Mouse (Mus musculus) heart, adult 2 months (tissue): ENCODE results near the gene Hmbs. TPM values are rescaled to one million over a fixed set of nuclear protein-coding genes. Genes with fewer than 3 reads are reported as not detected.

Experiments used
- DNase-seq, 2 experiments: peaks; one replicate each; pipeline ENCODE4 v3.0.0; 2021
- H3K27ac ChIP-seq: fragments of 200-600 bp; 2 replicates; pipeline ENCODE4 v1.8.1; 2022
- H3K27me3 ChIP-seq: fragments of 200-500 bp; 2 replicates; pipeline ENCODE4 v1.6.1; 2012; ENCODE audit warnings: mild to moderate bottlenecking, low read length, inconsistent platforms, mixed read lengths; ENCODE audit not compliant: control insufficient read depth, insufficient read depth
- H3K36me3 ChIP-seq: fragments of 200-500 bp; 2 replicates; pipeline ENCODE4 v1.6.1; 2012; ENCODE audit warnings: low read length, inconsistent platforms; ENCODE audit not compliant: control insufficient read depth, insufficient read depth
- H3K4me1 ChIP-seq: fragments of 200-500 bp; 2 replicates; pipeline ENCODE4 v1.6.1; 2011; ENCODE audit warnings: low read length; ENCODE audit not compliant: control insufficient read depth, insufficient read depth
- H3K4me3 ChIP-seq: fragments of 200-600 bp; 2 replicates; pipeline ENCODE4 v1.8.1; 2022
- H3K79me2 ChIP-seq: fragments of 200-500 bp; replicated peaks from 2 replicates; pipeline ENCODE4 v1.6.1; 2012; ENCODE audit warnings: mild to moderate bottlenecking, inconsistent platforms, low read length, moderate library complexity, mixed read lengths; ENCODE audit not compliant: control insufficient read depth, insufficient read depth
- H3K9ac ChIP-seq: fragments of 200-500 bp; 2 replicates; pipeline ENCODE4 v1.6.1; 2012; ENCODE audit warnings: low read depth, mild to moderate bottlenecking, control low read depth, inconsistent platforms, low read length, mixed read lengths
- CTCF ChIP-seq: fragments of 200-600 bp; IDR thresholded peaks from 2 replicates; pipeline ENCODE4 v1.8.1; 2022; ENCODE audit warnings: antibody characterized with exemption, mild to moderate bottlenecking, moderate library complexity
- EP300 ChIP-seq: fragments of 200-500 bp; IDR thresholded peaks from 2 replicates; pipeline ENCODE4 v1.6.1; 2011; ENCODE audit warnings: low read depth, low read length, control low read depth; ENCODE audit not compliant: insufficient read depth
- POLR2A ChIP-seq: fragments of 200-500 bp; IDR thresholded peaks from 2 replicates; pipeline ENCODE4 v1.6.1; 2011; ENCODE audit warnings: mild to moderate bottlenecking, low read depth, low read length, control low read depth; ENCODE audit not compliant: insufficient read depth
- WGBS: fragments of 180-500 bp; shearing (Covaris S2); methylation state at CpG from one replicate; pipeline ENCODE4 v1.1.7; 2018; 5-methylcytosine and 5-hydroxymethylcytosine counted together
- intact Hi-C: fragments of 180-260 bp; cut with DNase I; formaldehyde crosslinking; loops from one replicate; pipeline ENCODE4 v1.15.1; 2025
- long read RNA-seq: library from polyadenylated mRNA; stranded (forward); transcript quantifications from one replicate; pipeline ENCODE4 v2.0.0, GENCODE M21; 2021
- polyA plus RNA-seq: library from polyadenylated mRNA; depleted of rRNA; stranded (reverse); fragments of >200 nt; gene quantifications from 2 replicates; pipeline ENCODE4 v1.2.3, GENCODE M21; 2012; rRNA removed
- total RNA-seq, 2 experiments: library from RNA; stranded (reverse); gene quantifications; 2 replicates each; pipeline ENCODE4 v1.2.3; 2021

Hmbs gene
- total RNA-seq, result 10 to 100 TPM; 39.8 to 49.3 TPM
- 37.8 and 51.3 TPM in 2 replicates for polyA plus RNA-seq
- long read RNA-seq, transcript Hmbs-201 (14 exons, 1,605 nt), result major isoform, 53 of 59 reads
- long read RNA-seq, partial matches to known transcripts, result 1 of 59 reads
- long read RNA-seq, other reads (novel, unspliced or antisense), result 5 of 59 reads

- DNase-seq, result peak; percentile 96 to 97
- intact Hi-C loops, result loop anchor here (5.0 kb wide), 2 partner anchors 37 to 97 kb away; partner anchors contain the start of gene Hinfp
- whole genome bisulfite sequencing, result under 1% methylated on average over 39 of the region's 39 CpGs
- peak within 1 kb of the TSS; percentile 97 for H3K4me3 ChIP-seq
- H3K9ac ChIP-seq, result peak within 1 kb of the TSS; percentile 85
- TF ChIP-seq POLR2A, result peak; percentile 69
- TF ChIP-seq CTCF, result no peak
- 0 out of 2 replicates have a peak, but pooled peaks have one; percentile 61 for TF ChIP-seq EP300
- H3K79me2 ChIP-seq, result no peaks in the 10 kb centered on the region
- no peaks in the 10 kb centered on the region for H3K36me3 ChIP-seq
- H3K27me3 ChIP-seq, result no peaks in the 10 kb centered on the region
- peak within 1 kb of the TSS; percentile 100 for H3K27ac ChIP-seq
- peaks cover 3% of the 10 kb centered on the region for H3K4me1 ChIP-seq
Measured at GRCm38 (mm10) chr9:44343781-44344421, at the start of gene Hmbs. Hmbs (minus strand) TSS chr9:44344228.

DNA sequence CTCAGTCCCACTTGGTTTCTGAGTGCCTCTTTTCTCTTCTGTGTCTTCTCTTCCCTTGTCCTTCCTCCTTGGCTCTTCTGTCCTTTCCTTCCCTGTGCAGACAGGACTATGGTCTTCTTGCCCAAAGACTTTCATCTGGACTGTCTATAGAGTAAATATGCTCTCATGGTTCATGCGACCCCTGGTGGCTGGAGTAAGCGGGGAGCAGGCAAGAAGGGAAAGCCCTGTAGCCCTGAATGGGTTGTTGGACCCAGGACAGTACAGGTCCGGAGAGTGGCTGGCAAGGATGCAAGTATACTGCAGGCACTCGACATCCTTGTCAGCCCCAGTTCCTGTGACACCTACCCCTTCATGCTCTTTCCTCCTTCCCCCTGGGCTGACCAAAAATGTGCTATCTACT lies 47.4 kb upstream of the Hmbs start:
- Histone ChIP-seq H3K36me3 (no peaks in the 10 kb centered on the region), H3K9ac (no peak overlapping the region), H3K4me1 (peaks cover 3% of the 10 kb centered on the region), H3K27ac (no peak overlapping the region), H3K4me3 (no peak overlapping the region), H3K79me2 (no peaks in the 10 kb centered on the region), H3K27me3 (no peaks in the 10 kb centered on the region)
- TF ChIP-seq POLR2A (no peak), CTCF (peak; percentile 92)
- 12% methylated on average over 4 of the region's 4 CpGs for WGBS
- intact Hi-C loops, result loop anchor here (2.0 to 5.0 kb wide), 3 partner anchors 99 to 265 kb away; no protein-coding TSS in a partner anchor
- peak; percentile 68 to 79 for DNase-seq

DNA sequence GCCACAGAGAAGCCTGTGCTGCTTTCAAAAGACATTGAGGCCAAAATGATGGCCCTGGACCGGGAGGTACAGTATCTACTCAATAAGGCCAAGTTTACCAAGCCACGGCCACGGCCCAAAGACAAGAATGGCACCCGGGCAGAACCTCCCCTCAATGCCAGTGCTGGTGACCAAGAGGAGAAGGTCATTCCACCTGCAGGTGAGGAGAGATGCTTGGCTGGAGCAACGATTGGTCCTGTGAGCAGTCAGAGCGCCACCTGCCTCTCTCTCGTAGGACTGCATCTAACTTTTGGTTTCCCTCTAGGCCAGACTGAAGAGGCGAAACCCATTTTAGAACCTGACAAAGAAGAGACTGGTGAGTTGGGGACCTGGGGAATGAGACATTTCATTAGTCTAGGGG lies 45.2 kb upstream of the Hmbs start:
- Histone ChIP-seq H3K79me2 (no peaks in the 10 kb centered on the region), H3K4me1 (no peaks in the 10 kb centered on the region), H3K36me3 (no peaks in the 10 kb centered on the region), H3K27ac (no peak overlapping the region), H3K27me3 (no peaks in the 10 kb centered on the region), H3K4me3 (no peak overlapping the region), H3K9ac (no peak overlapping the region)
- peak; percentile 35 to 53 for DNase-seq
- 60% methylated on average over 8 of the region's 8 CpGs for WGBS
- intact Hi-C loops, result loop anchor here (10.0 kb wide), 1 partner anchor 404 kb away; no protein-coding TSS in a partner anchor
- TF ChIP-seq CTCF, result peak; percentile 79
- no peak for TF ChIP-seq EP300

DNA sequence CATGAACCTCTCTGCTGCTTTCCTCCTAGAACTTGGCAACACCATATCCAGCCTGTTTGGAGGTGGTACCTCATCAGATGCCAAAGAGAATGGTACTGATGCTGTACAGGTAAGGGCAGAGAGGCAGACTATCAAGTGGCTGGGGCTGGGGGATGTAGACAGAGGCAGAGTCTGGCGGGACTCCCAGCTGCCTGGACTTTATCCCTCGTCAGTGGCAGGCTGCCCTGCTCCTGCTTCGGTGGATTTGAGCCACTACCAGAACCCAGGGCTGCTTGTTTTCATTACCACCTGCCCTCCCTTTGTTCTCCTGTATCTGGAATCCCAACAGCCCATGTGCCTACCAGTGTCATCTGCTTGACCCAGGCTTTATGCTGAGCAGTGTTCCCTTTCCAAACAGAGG lies 43.2 kb upstream of the Hmbs start:
- Histone ChIP-seq H3K9ac (no peak overlapping the region), H3K36me3 (no peaks in the 10 kb centered on the region), H3K4me1 (no peaks in the 10 kb centered on the region), H3K79me2 (no peaks in the 10 kb centered on the region), H3K4me3 (no peak overlapping the region), H3K27me3 (no peaks in the 10 kb centered on the region), H3K27ac (no peak overlapping the region)
- TF ChIP-seq EP300 (no peak), CTCF (no peak), POLR2A (no peak)
- no peak for DNase-seq
- intact Hi-C loops, result loop anchor here (10.0 kb wide), 1 partner anchor 402 kb away; no protein-coding TSS in a partner anchor
- WGBS, result 71% methylated on average over 3 of the region's 3 CpGs

GRCm38 (mm10) chr9:44384596-44384995 lies 40.6 kb upstream of the Hmbs start:
- no peak for TF ChIP-seq POLR2A
- no peak for TF ChIP-seq CTCF
- TF ChIP-seq EP300, result no peak
- Histone ChIP-seq H3K36me3 (no peaks in the 10 kb centered on the region), H3K27me3 (no peaks in the 10 kb centered on the region), H3K79me2 (no peaks in the 10 kb centered on the region), H3K4me1 (peaks cover 2% of the 10 kb centered on the region), H3K4me3 (no peak overlapping the region), H3K27ac (no peak overlapping the region), H3K9ac (no peak overlapping the region)
- 91% methylated on average over 13 of the region's 13 CpGs for WGBS
- no peak for DNase-seq
- intact Hi-C loops, result loop anchor here (10.0 kb wide), 1 partner anchor 400 kb away; no protein-coding TSS in a partner anchor

- intact Hi-C loops, result loop anchor here (10.0 kb wide), 1 partner anchor 395 kb away; no protein-coding TSS in a partner anchor
- H3K27me3 ChIP-seq, result no peaks in the 10 kb centered on the region
- no peak for DNase-seq
- no peaks in the 10 kb centered on the region for H3K79me2 ChIP-seq
- TF ChIP-seq CTCF (no peak), POLR2A (no peak), EP300 (no peak)
- H3K4me1 ChIP-seq, result peaks cover 2% of the 10 kb centered on the region
- peak overlapping the region; percentile 79 for H3K9ac ChIP-seq
- peak overlapping the region; percentile 89 for H3K27ac ChIP-seq
- 5% methylated on average over 15 of the region's 15 CpGs for WGBS
- H3K36me3 ChIP-seq, result no peaks in the 10 kb centered on the region
- H3K4me3 ChIP-seq, result peak overlapping the region; percentile 80
Measured at GRCm38 (mm10) chr9:44379862-44380261, 35.8 kb upstream of the Hmbs start.
